Mouse (Mus musculus) liver, postnatal 0 days (tissue): ENCODE results near the gene Trim38.

Source experiments
- CTCF ChIP-seq: sonication (generic); IDR thresholded peaks from 2 replicates; pipeline ENCODE4 v1.5.1; 2016; ENCODE audit warnings: antibody characterized with exemption, low read depth
- EP300 ChIP-seq: IDR thresholded peaks from 2 replicates; pipeline ENCODE4 v1.6.1; 2016; ENCODE audit warnings: antibody characterized with exemption, low read depth, mild to moderate bottlenecking

DNA sequence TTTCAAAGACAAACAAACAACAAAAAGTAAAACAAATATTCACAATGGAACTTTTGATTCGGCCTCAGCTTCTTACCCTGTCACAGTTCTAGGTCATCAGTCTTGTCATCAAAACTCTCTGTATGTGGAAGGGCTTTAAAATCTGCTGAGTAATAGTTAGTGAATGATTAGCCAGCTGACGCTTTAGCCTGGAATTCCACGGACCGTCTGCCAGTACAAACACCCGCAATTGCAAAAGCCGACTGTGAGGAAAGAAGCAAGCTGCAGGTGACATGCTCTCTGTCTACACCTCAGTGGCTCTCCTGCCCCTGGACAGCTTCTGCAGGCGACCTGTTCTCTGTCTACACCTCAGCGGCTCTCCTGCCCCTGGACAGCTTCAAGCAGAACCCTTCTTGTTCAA, 39.2 kb upstream of the Trim38 start:
- TF ChIP-seq CTCF (no peak), EP300 (peak; percentile 17; the same call in 1 of the 2 replicates)
